Mouse (Mus musculus): ENCODE measurements around the gene Cyp2c23. TPM values are rescaled to one million over a fixed set of nuclear protein-coding genes. Genes with fewer than 3 reads are reported as not detected.

The Cyp2c23 gene
- under 1 TPM in 1 of 2 experiments, not detected in 1; 0.15 TPM for total RNA-seq (2021)
- long read RNA-seq, experiment 1: 0 reads
- long read RNA-seq, experiment 2: 0 reads

- no peak for DNase-seq
Observed at GRCm38 (mm10) chr19:44028972-44029371, at the start of gene Cyp2c23. TSS of gene Cyp2c23 (minus strand) at chr19:44029208.

GRCm38 (mm10) chr19:44077024-44077423 lies 48.0 kb upstream of the Cyp2c23 start:
- no peak for DNase-seq

- no peak for DNase-seq
Observed at GRCm38 (mm10) chr19:44076457-44076856, 47.4 kb upstream of the Cyp2c23 start.

- DNase-seq: no peak
Observed at GRCm38 (mm10) chr19:44074986-44075385, 46.0 kb upstream of the Cyp2c23 start.

- DNase-seq: no peak
Observed at GRCm38 (mm10) chr19:44071166-44071565, 42.2 kb upstream of the Cyp2c23 start.

- DNase-seq: no peak
Observed at GRCm38 (mm10) chr19:44069914-44070232, 40.9 kb upstream of the Cyp2c23 start.

- DNase-seq: peak; percentile 92 to 93
Observed at GRCm38 (mm10) chr19:44069121-44069913, 40.3 kb upstream of the Cyp2c23 start, which contains the start of gene Erlin1. TSS of gene Erlin1 (minus strand) at chr19:44069785.

GRCm38 (mm10) chr19:44068232-44068631 lies 39.2 kb upstream of the Cyp2c23 start:
- DNase-seq: no peak

GRCm38 (mm10) chr19:44067323-44068049 lies 38.5 kb upstream of the Cyp2c23 start:
- DNase-seq: peak; percentile 5 to 7

- DNase-seq: no peak
Observed at GRCm38 (mm10) chr19:44064734-44065133, 35.7 kb upstream of the Cyp2c23 start.

GRCm38 (mm10) chr19:44063773-44064172 lies 34.8 kb upstream of the Cyp2c23 start:
- no peak for DNase-seq

- no peak for DNase-seq
Observed at GRCm38 (mm10) chr19:44060226-44060625, 31.2 kb upstream of the Cyp2c23 start.

- DNase-seq: no peak
Observed at GRCm38 (mm10) chr19:44055173-44055826, 26.3 kb upstream of the Cyp2c23 start.

GRCm38 (mm10) chr19:44050388-44050787 lies 21.4 kb upstream of the Cyp2c23 start:
- DNase-seq: no peak

- DNase-seq: no peak
Observed at GRCm38 (mm10) chr19:44049282-44049681, 20.3 kb upstream of the Cyp2c23 start.

GRCm38 (mm10) chr19:44045847-44046246 lies 16.8 kb upstream of the Cyp2c23 start:
- DNase-seq: no peak

- peak in 1 of 2 experiments; percentile 13 for DNase-seq
Observed at GRCm38 (mm10) chr19:44042121-44042520, 13.1 kb upstream of the Cyp2c23 start.

- DNase-seq: no peak
Observed at GRCm38 (mm10) chr19:44033396-44033795, 4.4 kb upstream of the Cyp2c23 start.

GRCm38 (mm10) chr19:44032046-44032744 lies 3.2 kb upstream of the Cyp2c23 start:
- DNase-seq: no peak

GRCm38 (mm10) chr19:44030024-44030423 lies 1.0 kb upstream of the Cyp2c23 start:
- no peak for DNase-seq

GRCm38 (mm10) chr19:44026956-44027530 lies 2.0 kb downstream of the Cyp2c23 start:
- no peak for DNase-seq

All from heart, adult 18-20 months (tissue).